Mouse (Mus musculus) MEL (cell line): ENCODE results near the gene Edf1. TPM values are rescaled to one million over a fixed set of nuclear protein-coding genes. Genes with fewer than 3 reads are reported as not detected.

ENCODE experiments used
- DNase-seq: peaks from one replicate; pipeline ENCODE4 v3.0.0; 2011; ENCODE audit warnings: low read depth, low spot score
- H3K27ac ChIP-seq: 2 replicates; pipeline ENCODE4 v1.5.1; 2012; ENCODE audit warnings: low read depth, mild to moderate bottlenecking, control low read depth, low read length, moderate library complexity; ENCODE audit not compliant: control insufficient read depth
- H3K27me3 ChIP-seq, 2 experiments: fragments of 150-350 bp in 1 of 2; sonication (generic) in 1 of 2; 2 replicates each; pipeline ENCODE4 v1.6.1; 2012; ENCODE audit warnings: low read length in 2 of 2, mild to moderate bottlenecking in 2 of 2, improper control_type of control experiment in 1 of 2, moderate library complexity in 1 of 2; ENCODE audit not compliant: insufficient read depth in 2 of 2, control insufficient read depth in 1 of 2
- H3K36me3 ChIP-seq, 2 experiments: 2 replicates each; pipeline ENCODE4 v1.6.1; 2012 to 2014; ENCODE audit warnings: low read length in 2 of 2, improper control_type of control experiment in 1 of 2, inconsistent platforms in 1 of 2, mild to moderate bottlenecking in 1 of 2; ENCODE audit not compliant: insufficient read depth in 2 of 2, control insufficient read depth in 1 of 2
- H3K4me1 ChIP-seq, 2 experiments: fragments of 150-350 bp in 1 of 2; sonication (generic) in 1 of 2; 2 replicates each; pipeline ENCODE4 v1.6.1; 2012; ENCODE audit warnings: low read length in 2 of 2, improper control_type of control experiment in 1 of 2, mild to moderate bottlenecking in 1 of 2; ENCODE audit not compliant: insufficient read depth in 2 of 2, control insufficient read depth in 1 of 2
- H3K4me3 ChIP-seq, 2 experiments: fragments of 150-350 bp in 1 of 2; sonication (generic) in 1 of 2; 2 replicates each; pipeline ENCODE4 v1.5.1; 2012; ENCODE audit warnings: low read depth in 2 of 2, low read length in 2 of 2, mild to moderate bottlenecking in 2 of 2, moderate library complexity in 2 of 2, control low read depth in 1 of 2, improper control_type of control experiment in 1 of 2; ENCODE audit not compliant: control insufficient read depth in 1 of 2, insufficient read depth in 1 of 2
- H3K79me2 ChIP-seq: 2 replicates; pipeline ENCODE4 v1.6.1; 2012; ENCODE audit warnings: mild to moderate bottlenecking, low read length, moderate library complexity; ENCODE audit not compliant: control insufficient read depth, poor library complexity, insufficient read depth
- H3K9ac ChIP-seq: 2 replicates; pipeline ENCODE4 v1.6.1; 2012; ENCODE audit warnings: low read depth, mild to moderate bottlenecking, control low read depth, low read length, moderate library complexity; ENCODE audit not compliant: control insufficient read depth, poor library complexity, severe bottlenecking
- H3K9me3 ChIP-seq: fragments of 150-350 bp; sonication (generic); replicated peaks from 2 replicates; pipeline ENCODE4 v1.6.1; 2012; ENCODE audit warnings: mild to moderate bottlenecking, low read length, improper control_type of control experiment, moderate library complexity; ENCODE audit not compliant: insufficient read depth
- CHD2 ChIP-seq: IDR thresholded peaks from 2 replicates; pipeline ENCODE4 v1.6.1; 2011; ENCODE audit warnings: low read length, improper control_type of control experiment
- CTCF ChIP-seq, 3 experiments: IDR thresholded peaks in 2 of 3; conservative IDR thresholded peaks in 1 of 3; 2 replicates each; pipeline ENCODE4 v1.5.1; 2011 to 2012; ENCODE audit warnings: low read length in 3 of 3, low read depth in 2 of 3, mild to moderate bottlenecking in 2 of 3, improper control_type of control experiment in 1 of 3, inconsistent platforms in 1 of 3, mixed read lengths in 1 of 3, moderate library complexity in 1 of 3; ENCODE audit not compliant: control insufficient read depth in 1 of 3, insufficient read depth in 1 of 3, poor library complexity in 1 of 3, severe bottlenecking in 1 of 3
- ELF1 ChIP-seq: IDR thresholded peaks from 2 replicates; pipeline ENCODE4 v1.6.1; 2014; ENCODE audit warnings: low read depth, mild to moderate bottlenecking, inconsistent platforms, low read length, improper control_type of control experiment, moderate library complexity
- ETS1 ChIP-seq: IDR thresholded peaks from 2 replicates; pipeline ENCODE4 v1.6.1; 2012; ENCODE audit warnings: low read depth, mild to moderate bottlenecking, inconsistent platforms, low read length, improper control_type of control experiment, moderate library complexity
- JUND ChIP-seq: IDR thresholded peaks from 2 replicates; pipeline ENCODE4 v1.6.1; 2011; ENCODE audit warnings: low read depth, mild to moderate bottlenecking, improper control_type of control experiment, low read length
- KAT2A ChIP-seq: conservative IDR thresholded peaks from 2 replicates; pipeline ENCODE4 v1.6.1; 2012; ENCODE audit warnings: low read depth, low read length, improper control_type of control experiment, inconsistent platforms
- MAFK ChIP-seq: IDR thresholded peaks from 2 replicates; pipeline ENCODE4 v1.6.1; 2011; ENCODE audit warnings: low read depth, mild to moderate bottlenecking, low read length, improper control_type of control experiment, borderline replicate concordance
- MAZ ChIP-seq: IDR thresholded peaks from 2 replicates; pipeline ENCODE4 v1.6.1; 2012; ENCODE audit warnings: low read depth, mild to moderate bottlenecking, inconsistent platforms, low read length, improper control_type of control experiment
- NELFE ChIP-seq: IDR thresholded peaks from 2 replicates; pipeline ENCODE4 v1.6.1; 2011; ENCODE audit warnings: low read depth, low read length, improper control_type of control experiment
- POLR2A ChIP-seq, 2 experiments: IDR thresholded peaks; 2 replicates each; pipeline ENCODE4 v1.6.1; 2011 to 2012; ENCODE audit warnings: low read length in 2 of 2, mild to moderate bottlenecking in 2 of 2, control low read depth in 1 of 2, improper control_type of control experiment in 1 of 2, low read depth in 1 of 2, moderate library complexity in 1 of 2; ENCODE audit not compliant: control insufficient read depth in 1 of 2, insufficient read depth in 1 of 2, poor library complexity in 1 of 2
- POLR2AphosphoS2 ChIP-seq: IDR thresholded peaks from 2 replicates; pipeline ENCODE4 v1.6.1; 2011; ENCODE audit warnings: low read length, improper control_type of control experiment
- POLR2AphosphoS5 ChIP-seq: IDR thresholded peaks from 2 replicates; pipeline ENCODE4 v1.6.1; 2012; ENCODE audit warnings: low read depth, borderline replicate concordance, mild to moderate bottlenecking, inconsistent platforms, low read length, moderate library complexity, mixed read lengths
- RAD21 ChIP-seq: IDR thresholded peaks from 2 replicates; pipeline ENCODE4 v1.6.1; 2011; ENCODE audit warnings: mild to moderate bottlenecking, low read depth, low read length, improper control_type of control experiment
- RCOR1 ChIP-seq: IDR thresholded peaks from 2 replicates; pipeline ENCODE4 v1.6.1; 2012; ENCODE audit warnings: low read depth, mild to moderate bottlenecking, inconsistent platforms, low read length, improper control_type of control experiment
- SIN3A ChIP-seq: IDR thresholded peaks from 2 replicates; pipeline ENCODE4 v1.6.1; 2012; ENCODE audit warnings: low read length, improper control_type of control experiment, inconsistent platforms
- TAL1 ChIP-seq: IDR thresholded peaks from 2 replicates; pipeline ENCODE4 v1.6.1; 2012; ENCODE audit warnings: mild to moderate bottlenecking, inconsistent platforms, low read length, moderate library complexity, mixed read lengths
- TBP ChIP-seq: IDR thresholded peaks from 2 replicates; pipeline ENCODE4 v1.8.0; 2011; ENCODE audit warnings: low read depth, low read length, improper control_type of control experiment
- TCF12 ChIP-seq: IDR thresholded peaks from 2 replicates; pipeline ENCODE4 v1.6.1; 2014; ENCODE audit warnings: low read depth, mild to moderate bottlenecking, inconsistent platforms, low read length, improper control_type of control experiment, moderate library complexity
- UBTF ChIP-seq: IDR thresholded peaks from 2 replicates; pipeline ENCODE4 v1.6.1; 2012; ENCODE audit warnings: low read depth, mild to moderate bottlenecking, inconsistent platforms, low read length, improper control_type of control experiment, moderate library complexity, borderline replicate concordance; ENCODE audit not compliant: insufficient read depth
- USF2 ChIP-seq, 2 experiments: IDR thresholded peaks; 2 replicates each; pipeline ENCODE4 v1.6.1; 2011 to 2012; ENCODE audit warnings: improper control_type of control experiment in 2 of 2, low read length in 2 of 2, borderline replicate concordance in 1 of 2, inconsistent platforms in 1 of 2, low read depth in 1 of 2, mild to moderate bottlenecking in 1 of 2; ENCODE audit not compliant: insufficient read depth in 1 of 2
- ZMIZ1 ChIP-seq: IDR thresholded peaks from 2 replicates; pipeline ENCODE4 v1.6.1; 2012; ENCODE audit warnings: low read depth, mild to moderate bottlenecking, inconsistent platforms, low read length, improper control_type of control experiment, moderate library complexity
- polyA plus RNA-seq, 2 experiments: library from polyadenylated mRNA; stranded (reverse) in 1 of 2; unstranded in 1 of 2; fragments of >175 nt in 1 of 2; fragments of >200 nt in 1 of 2; gene quantifications; 2 replicates each; pipeline versions ENCODE4 v1.2.1 to v1.2.4; 2012; ENCODE audit warnings: low replicate concordance in 2 of 2, low read depth in 1 of 2; ENCODE audit not compliant: insufficient read length in 2 of 2, insufficient read depth in 1 of 2, missing spikeins in 1 of 2
- total RNA-seq: library from RNA; depleted of rRNA; stranded (reverse); fragments of 300-350 nt; gene quantifications from 2 replicates; pipeline ENCODE4 v1.2.3, GENCODE M21; 2012

Gene Edf1
- total and polyA plus RNA-seq, 3 experiments = 142 to 318 TPM; not detected in 1

DNA sequence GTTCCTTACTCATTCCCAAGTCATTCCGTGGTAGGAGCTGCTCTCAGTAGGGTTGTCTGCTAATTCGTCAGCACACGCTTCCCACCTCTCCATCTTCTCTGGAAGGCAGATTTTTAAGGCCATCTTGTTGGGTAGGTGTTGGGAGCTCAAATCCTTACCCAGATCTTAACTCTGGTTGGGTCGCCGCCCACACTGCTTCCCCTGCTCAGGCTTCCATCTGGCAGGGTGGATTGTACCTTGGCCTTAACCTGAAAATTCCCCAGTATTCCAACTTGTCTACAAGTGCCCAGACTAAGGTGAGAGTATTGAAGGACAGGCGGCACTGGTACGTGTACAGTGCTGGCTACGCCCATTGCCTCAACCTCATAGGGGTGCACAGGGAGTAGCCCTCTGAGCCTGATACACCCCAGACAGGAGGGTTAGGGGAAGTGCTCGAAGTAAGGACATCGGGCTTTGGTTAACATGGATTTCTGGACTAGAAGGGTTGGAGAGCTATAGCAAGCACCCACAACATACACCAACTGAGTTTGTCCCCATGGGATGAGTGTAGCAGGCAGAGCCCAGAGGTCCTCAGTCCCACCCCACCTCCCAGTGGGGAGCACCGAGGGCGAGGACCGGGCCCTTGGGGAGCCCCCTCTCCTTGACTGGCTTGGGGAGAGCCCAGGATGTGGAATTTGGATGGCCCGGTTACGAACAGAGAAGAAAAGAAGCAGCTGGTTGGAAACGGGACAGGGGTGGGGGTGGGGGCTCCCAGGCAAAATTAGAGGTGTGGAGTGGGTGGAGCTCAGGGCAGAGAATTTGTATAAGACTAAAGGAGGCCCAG lies 18.6 kb downstream of the Edf1 start:
- DNase-seq = no peak
- no peaks in the 10 kb centered on the region for H3K9me3 ChIP-seq
- H3K4me1 ChIP-seq = peaks cover 0 to 10% of the 10 kb centered on the region in 2 experiments; a peak in 2 of 4 replicates
- no peak for TF ChIP-seq SIN3A
- TF ChIP-seq TBP = no peak
- no peak for TF ChIP-seq MAZ
- TF ChIP-seq KAT2A = no peak
- TF ChIP-seq JUND = no peak
- TF ChIP-seq POLR2AphosphoS5 = no peak
- peaks cover 7% of the 10 kb centered on the region for H3K79me2 ChIP-seq
- H3K36me3 ChIP-seq = peaks cover 0 to 4% of the 10 kb centered on the region in 2 experiments; a peak in 1 of 4 replicates
- H3K9ac ChIP-seq = peak overlapping the region; percentile 73
- no peak overlapping the region; a peak in 2 of 4 replicates for H3K4me3 ChIP-seq
- no peaks in the 10 kb centered on the region for H3K27me3 ChIP-seq
- H3K27ac ChIP-seq = no peak overlapping the region

DNA sequence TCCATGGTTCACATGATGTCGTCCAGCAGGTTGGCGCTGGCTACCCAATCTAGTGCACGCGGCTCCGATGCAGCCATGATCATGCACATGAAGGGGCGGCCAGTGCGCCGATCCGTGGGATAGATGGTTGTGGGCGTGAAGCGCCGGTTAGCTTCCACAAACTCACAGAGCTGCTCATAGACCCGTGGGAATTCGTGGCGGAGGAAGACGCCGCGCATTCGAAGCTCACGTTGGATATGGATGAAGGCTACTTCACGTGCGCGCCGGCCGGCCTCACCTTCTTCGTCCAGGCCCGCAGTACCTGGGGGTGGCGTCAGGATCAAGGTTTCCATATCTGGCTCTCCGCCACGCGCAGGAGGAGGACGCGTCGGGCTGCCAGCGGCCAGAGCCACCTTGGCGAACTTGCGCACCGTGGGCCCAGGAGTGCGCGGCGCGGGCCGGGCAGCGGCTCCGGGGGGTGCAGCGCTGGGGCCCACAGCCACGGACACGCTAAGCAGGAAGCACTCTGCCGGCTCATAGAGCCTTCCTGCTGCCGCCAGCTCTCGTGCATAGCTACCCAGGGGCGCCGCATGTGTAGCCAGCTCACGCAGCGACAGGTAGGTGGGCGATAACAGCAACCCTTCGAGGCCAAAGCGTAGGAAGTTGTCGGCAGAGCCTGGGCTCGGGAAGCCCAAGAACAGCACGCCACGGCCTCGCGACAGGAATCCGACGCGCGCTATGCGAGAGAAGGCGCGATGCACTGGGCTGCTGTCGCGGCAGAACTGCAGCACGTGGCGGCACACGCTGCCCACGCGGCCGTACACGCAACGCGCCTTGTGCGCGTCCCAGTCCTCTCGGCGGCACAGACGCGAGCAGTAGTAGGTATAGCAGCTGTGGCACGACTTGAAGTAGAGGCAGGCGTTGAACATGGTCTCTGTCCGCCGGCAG lies 19.6 kb downstream of the Edf1 start:
- H3K4me3 ChIP-seq = no peak overlapping the region
- no peak for TF ChIP-seq TAL1
- no peak for TF ChIP-seq POLR2AphosphoS2
- TF ChIP-seq MAFK = no peak
- TF ChIP-seq MAZ = no peak
- TF ChIP-seq POLR2A (IDR thresholded peaks at IDR 0.05; ENCODE audit: control insufficient read depth in 1 of 2, insufficient read depth in 1 of 2, low read depth in 1 of 2, low read length in 2 of 2, poor library complexity in 1 of 2) = no peak
- no peak for TF ChIP-seq TCF12
- no peak for TF ChIP-seq USF2 (IDR thresholded peaks at IDR 0.05; ENCODE audit: borderline replicate concordance in 1 of 2, insufficient read depth in 1 of 2, low read depth in 1 of 2, low read length in 2 of 2)
- no peak for TF ChIP-seq CHD2
- TF ChIP-seq POLR2AphosphoS5 = no peak
- TF ChIP-seq CTCF (IDR thresholded peaks at IDR 0.05 in 2 of 3, conservative IDR thresholded peaks at IDR 0.05 in 1 of 3; ENCODE audit: control insufficient read depth in 1 of 3, insufficient read depth in 1 of 3, low read depth in 2 of 3, low read length in 3 of 3, poor library complexity in 1 of 3, severe bottlenecking in 1 of 3) = no peak
- TF ChIP-seq ETS1 = no peak
- TF ChIP-seq ZMIZ1 = no peak
- TF ChIP-seq RAD21 = no peak
- TF ChIP-seq ELF1 = no peak
- TF ChIP-seq RCOR1 = no peak
- TF ChIP-seq UBTF = no peak
- no peak for TF ChIP-seq NELFE
- peaks cover 0 to 8% of the 10 kb centered on the region in 2 experiments; a peak in 2 of 4 replicates for H3K36me3 ChIP-seq
- DNase-seq = no peak
- H3K27me3 ChIP-seq = no peaks in the 10 kb centered on the region
- peaks cover 7% of the 10 kb centered on the region for H3K79me2 ChIP-seq
- no peaks in the 10 kb centered on the region for H3K9me3 ChIP-seq
- no peak overlapping the region for H3K27ac ChIP-seq
- no peak overlapping the region for H3K9ac ChIP-seq
- peaks cover 0 to 14% of the 10 kb centered on the region in 2 experiments; a peak in 2 of 4 replicates for H3K4me1 ChIP-seq
